Mouse (Mus musculus): ENCODE measurements at regions not wholly inside any gene's neighbourhood (a gene's known extent, or its start where the extent isn't known, plus 50 kb on each side); places are given as distances from the start of the nearest gene placed in this dataset.

- H3K36me3 ChIP-seq (ENCODE audit: control insufficient read depth, insufficient read depth, low read length): no peaks in the 10 kb centered on the region
- no peak overlapping the region for H3K4me3 ChIP-seq (ENCODE audit: insufficient read depth, low read depth, low read length)
- no peak for DNase-seq
- H3K4me1 ChIP-seq (ENCODE audit: control insufficient read depth, insufficient read depth, low read length): no peaks in the 10 kb centered on the region
- 70% methylated on average over 8 of the region's 8 CpGs for WGBS
- H3K27me3 ChIP-seq (replicated peaks; ENCODE audit: control insufficient read depth, insufficient read depth, low read length): no peaks in the 10 kb centered on the region
- TF ChIP-seq POLR2A (IDR thresholded peaks at IDR 0.05; ENCODE audit: low read depth, low read length): no peak
- no peak for TF ChIP-seq CTCF (conservative IDR thresholded peaks at IDR 0.05; ENCODE audit: insufficient read depth, insufficient read length, low read depth, low read length)
- H3K27ac ChIP-seq (ENCODE audit: insufficient read depth, low read depth, low read length): no peak overlapping the region
These were observed 246.4 kb upstream of the 4930583I09Rik start for GRCm38 (mm10) chr17:65082249-65082648.

GRCm38 (mm10) chr17:65081779-65082086 lies 245.9 kb upstream of the 4930583I09Rik start:
- 78% methylated on average over 2 of the region's 2 CpGs for WGBS
- TF ChIP-seq POLR2A (IDR thresholded peaks at IDR 0.05; ENCODE audit: low read depth, low read length) (no peak), CTCF (conservative IDR thresholded peaks at IDR 0.05; ENCODE audit: insufficient read depth, insufficient read length, low read depth, low read length) (no peak)
- H3K4me3 ChIP-seq (ENCODE audit: insufficient read depth, low read depth, low read length): no peak overlapping the region
- H3K4me1 ChIP-seq (ENCODE audit: control insufficient read depth, insufficient read depth, low read length): no peaks in the 10 kb centered on the region
- DNase-seq: no peak
- no peaks in the 10 kb centered on the region for H3K36me3 ChIP-seq (ENCODE audit: control insufficient read depth, insufficient read depth, low read length)
- no peak overlapping the region for H3K27ac ChIP-seq (ENCODE audit: insufficient read depth, low read depth, low read length)
- H3K27me3 ChIP-seq (replicated peaks; ENCODE audit: control insufficient read depth, insufficient read depth, low read length): no peaks in the 10 kb centered on the region

GRCm38 (mm10) chr17:65081072-65081778 lies 245.4 kb upstream of the 4930583I09Rik start:
- Histone ChIP-seq H3K4me3 (ENCODE audit: insufficient read depth, low read depth, low read length) (no peak overlapping the region), H3K36me3 (ENCODE audit: control insufficient read depth, insufficient read depth, low read length) (no peaks in the 10 kb centered on the region), H3K4me1 (ENCODE audit: control insufficient read depth, insufficient read depth, low read length) (no peaks in the 10 kb centered on the region), H3K27ac (ENCODE audit: insufficient read depth, low read depth, low read length) (no peak overlapping the region), H3K27me3 (replicated peaks; ENCODE audit: control insufficient read depth, insufficient read depth, low read length) (no peaks in the 10 kb centered on the region)
- DNase-seq: no peak
- 55% methylated on average over 9 of the region's 9 CpGs for WGBS
- TF ChIP-seq CTCF (conservative IDR thresholded peaks at IDR 0.05; ENCODE audit: insufficient read depth, insufficient read length, low read depth, low read length) (no peak), POLR2A (IDR thresholded peaks at IDR 0.05; ENCODE audit: low read depth, low read length) (no peak)

GRCm38 (mm10) chr17:65074878-65075277 lies 239.0 kb upstream of the 4930583I09Rik start:
- Histone ChIP-seq H3K27ac (ENCODE audit: insufficient read depth, low read depth, low read length) (no peak overlapping the region), H3K27me3 (replicated peaks; ENCODE audit: control insufficient read depth, insufficient read depth, low read length) (no peaks in the 10 kb centered on the region), H3K4me1 (ENCODE audit: control insufficient read depth, insufficient read depth, low read length) (no peaks in the 10 kb centered on the region), H3K4me3 (ENCODE audit: insufficient read depth, low read depth, low read length) (no peak overlapping the region), H3K36me3 (ENCODE audit: control insufficient read depth, insufficient read depth, low read length) (no peaks in the 10 kb centered on the region)
- no peak for DNase-seq
- TF ChIP-seq POLR2A (IDR thresholded peaks at IDR 0.05; ENCODE audit: low read depth, low read length) (no peak), CTCF (conservative IDR thresholded peaks at IDR 0.05; ENCODE audit: insufficient read depth, insufficient read length, low read depth, low read length) (no peak)
- 82% methylated on average over 4 of the region's 4 CpGs for WGBS

- Histone ChIP-seq H3K4me3 (ENCODE audit: insufficient read depth, low read depth, low read length) (no peak overlapping the region), H3K36me3 (ENCODE audit: control insufficient read depth, insufficient read depth, low read length) (no peaks in the 10 kb centered on the region), H3K4me1 (ENCODE audit: control insufficient read depth, insufficient read depth, low read length) (no peaks in the 10 kb centered on the region), H3K27me3 (replicated peaks; ENCODE audit: control insufficient read depth, insufficient read depth, low read length) (no peaks in the 10 kb centered on the region), H3K27ac (ENCODE audit: insufficient read depth, low read depth, low read length) (no peak overlapping the region)
- TF ChIP-seq POLR2A (IDR thresholded peaks at IDR 0.05; ENCODE audit: low read depth, low read length) (no peak), CTCF (conservative IDR thresholded peaks at IDR 0.05; ENCODE audit: insufficient read depth, insufficient read length, low read depth, low read length) (no peak; the same call in 1 of the 2 replicates)
- 40% methylated on average over 3 of the region's 3 CpGs for WGBS
- peak; percentile 8 for DNase-seq
These were observed 235.2 kb upstream of the 4930583I09Rik start for GRCm38 (mm10) chr17:65071114-65071513.

GRCm38 (mm10) chr17:65066135-65066534 lies 230.3 kb upstream of the 4930583I09Rik start:
- TF ChIP-seq POLR2A (IDR thresholded peaks at IDR 0.05; ENCODE audit: low read depth, low read length) (no peak), CTCF (conservative IDR thresholded peaks at IDR 0.05; ENCODE audit: insufficient read depth, insufficient read length, low read depth, low read length) (no peak)
- H3K27me3 ChIP-seq (replicated peaks; ENCODE audit: control insufficient read depth, insufficient read depth, low read length): no peaks in the 10 kb centered on the region
- no peaks in the 10 kb centered on the region for H3K36me3 ChIP-seq (ENCODE audit: control insufficient read depth, insufficient read depth, low read length)
- H3K4me3 ChIP-seq (ENCODE audit: insufficient read depth, low read depth, low read length): no peak overlapping the region
- no peaks in the 10 kb centered on the region for H3K4me1 ChIP-seq (ENCODE audit: control insufficient read depth, insufficient read depth, low read length)
- DNase-seq: no peak
- no peak overlapping the region for H3K27ac ChIP-seq (ENCODE audit: insufficient read depth, low read depth, low read length)
- 81% methylated on average over 3 of the region's 3 CpGs for WGBS

GRCm38 (mm10) chr17:65056059-65056458 lies 220.2 kb upstream of the 4930583I09Rik start:
- no peak overlapping the region for H3K4me3 ChIP-seq (ENCODE audit: insufficient read depth, low read depth, low read length)
- DNase-seq: no peak
- TF ChIP-seq POLR2A (IDR thresholded peaks at IDR 0.05; ENCODE audit: low read depth, low read length): no peak
- TF ChIP-seq CTCF (conservative IDR thresholded peaks at IDR 0.05; ENCODE audit: insufficient read depth, insufficient read length, low read depth, low read length): no peak
- no peaks in the 10 kb centered on the region; the same call in 1 of the 2 replicates for H3K27me3 ChIP-seq (replicated peaks; ENCODE audit: control insufficient read depth, insufficient read depth, low read length)
- H3K36me3 ChIP-seq (ENCODE audit: control insufficient read depth, insufficient read depth, low read length): no peaks in the 10 kb centered on the region
- no peak overlapping the region for H3K27ac ChIP-seq (ENCODE audit: insufficient read depth, low read depth, low read length)
- H3K4me1 ChIP-seq (ENCODE audit: control insufficient read depth, insufficient read depth, low read length): no peaks in the 10 kb centered on the region
- 83% methylated on average over 4 of the region's 4 CpGs for WGBS

Data from kidney, adult 2 months (tissue).